Mouse (Mus musculus) heart, postnatal 0 days (tissue): ENCODE data around the gene BC005624. TPM values are rescaled to one million over a fixed set of nuclear protein-coding genes. Genes with fewer than 3 reads are reported as not detected.

Experiments used
- ATAC-seq: fragments of 200-750 bp; cut with Nextera tagmentation; 2 replicates; pipeline ENCODE4 v1.8.0; 2017; ENCODE audit warnings: low read depth, moderate number of reproducible peaks, moderate library complexity; ENCODE audit not compliant: insufficient read depth
- DNase-seq: peaks from one replicate; pipeline ENCODE4 v3.0.0-alpha.2; 2016; ENCODE audit warnings: low spot score
- H3K27ac ChIP-seq: fragments of 300-500 bp; sonication (generic); 2 replicates; pipeline ENCODE4 v1.5.1; 2014; ENCODE audit warnings: low read depth, mild to moderate bottlenecking
- H3K27me3 ChIP-seq: fragments of 300-500 bp; sonication (generic); 2 replicates; pipeline ENCODE4 v1.6.1; 2014; ENCODE audit warnings: low read length, mixed read lengths; ENCODE audit not compliant: control insufficient read depth, insufficient read depth
- H3K36me3 ChIP-seq: fragments of 300-500 bp; sonication (generic); replicated peaks from 2 replicates; pipeline ENCODE4 v1.6.1; 2014; ENCODE audit warnings: low read length, mixed read lengths; ENCODE audit not compliant: control insufficient read depth, insufficient read depth
- H3K4me1 ChIP-seq: fragments of 300-500 bp; sonication (generic); 2 replicates; pipeline ENCODE4 v1.6.1; 2014; ENCODE audit warnings: antibody characterized with exemption; ENCODE audit not compliant: control insufficient read depth, insufficient read depth
- H3K4me2 ChIP-seq: fragments of 300-500 bp; sonication (generic); 2 replicates; pipeline ENCODE4 v1.6.1; 2014; ENCODE audit warnings: low read depth, mild to moderate bottlenecking, low read length, moderate library complexity
- H3K4me3 ChIP-seq: fragments of 300-500 bp; sonication (generic); 2 replicates; pipeline ENCODE4 v1.5.1; 2014; ENCODE audit warnings: low read depth, low read length
- H3K9ac ChIP-seq: fragments of 300-500 bp; sonication (generic); replicated peaks from 2 replicates; pipeline ENCODE4 v1.6.1; 2014; ENCODE audit warnings: low read depth, low read length, mixed read lengths
- H3K9me3 ChIP-seq: fragments of 300-500 bp; sonication (generic); replicated peaks from 2 replicates; pipeline ENCODE4 v1.6.1; 2016; ENCODE audit warnings: low read length; ENCODE audit not compliant: control insufficient read depth
- CTCF ChIP-seq: IDR thresholded peaks from 2 replicates; pipeline ENCODE4 v1.5.1; 2016; ENCODE audit warnings: antibody characterized with exemption, control low read depth, low read depth
- EP300 ChIP-seq: IDR thresholded peaks from 2 replicates; pipeline ENCODE4 v1.6.1; 2016; ENCODE audit warnings: antibody characterized with exemption, low read depth
- WGBS: fragments of 180-500 bp; shearing (Covaris S2); extraction: QIAGEN DNeasy Blood & Tissue Kit; methylation state at CpG from one replicate; pipeline ENCODE4 v1.1.7; 2014; 5-methylcytosine and 5-hydroxymethylcytosine counted together
- polyA plus RNA-seq: library from polyadenylated mRNA; unstranded; fragments of >200 nt; fragmentation: Nextera tagmentation; extraction: Ambion mirVana; gene quantifications from 2 replicates; pipeline ENCODE4 v1.2.1, GENCODE M21; 2015
- total RNA-seq: library from RNA; depleted of rRNA; stranded (reverse); fragments of >200 nt; gene quantifications from 2 replicates; pipeline ENCODE4 v1.2.3, GENCODE M21; 2014; ENCODE audit warnings: low replicate concordance

Gene BC005624
- total and polyA plus RNA-seq, 2 experiments from 2014 or later = 7.6 to 21.1 TPM

GRCm38 (mm10) chr2:30995432-30995996 lies 13.5 kb upstream of the BC005624 start:
- TF ChIP-seq EP300 (no peak; the same call in 1 of the 2 replicates), CTCF (no peak)
- Histone ChIP-seq H3K27me3 (no peaks in the 10 kb centered on the region), H3K4me2 (peak overlapping the region; percentile 70), H3K36me3 (peaks cover 19% of the 10 kb centered on the region), H3K4me3 (peak overlapping the region; percentile 52), H3K27ac (peak overlapping the region; percentile 94), H3K4me1 (peaks cover 3% of the 10 kb centered on the region), H3K9ac (peak overlapping the region; percentile 39), H3K9me3 (no peaks in the 10 kb centered on the region)
- peak; percentile 85 for DNase-seq
- peak; percentile 84 for ATAC-seq
- 28% methylated on average over 11 of the region's 11 CpGs for WGBS

- no peak overlapping the region for H3K9ac ChIP-seq
- H3K27me3 ChIP-seq = no peaks in the 10 kb centered on the region
- DNase-seq = no peak
- H3K27ac ChIP-seq = peak overlapping the region; percentile 94
- H3K4me1 ChIP-seq = peaks cover 3% of the 10 kb centered on the region
- no peaks in the 10 kb centered on the region for H3K9me3 ChIP-seq
- no peak overlapping the region for H3K4me3 ChIP-seq
- no peak overlapping the region for H3K4me2 ChIP-seq
- TF ChIP-seq EP300 (peak; percentile 18; the same call in 1 of the 2 replicates), CTCF (no peak)
- WGBS = 74% methylated on average over 4 of the region's 4 CpGs
- ATAC-seq = no peak
- H3K36me3 ChIP-seq = peaks cover 12% of the 10 kb centered on the region
Observed at GRCm38 (mm10) chr2:30994853-30995252, 12.9 kb upstream of the BC005624 start.

GRCm38 (mm10) chr2:30990221-30990620 lies 8.2 kb upstream of the BC005624 start:
- H3K4me1 ChIP-seq = peaks cover 14% of the 10 kb centered on the region
- H3K9me3 ChIP-seq = no peaks in the 10 kb centered on the region
- H3K4me3 ChIP-seq = no peak overlapping the region
- ATAC-seq = no peak
- no peak overlapping the region for H3K27ac ChIP-seq
- no peaks in the 10 kb centered on the region for H3K36me3 ChIP-seq
- DNase-seq = no peak
- 69% methylated on average over 9 of the region's 9 CpGs for WGBS
- no peak overlapping the region for H3K9ac ChIP-seq
- no peak overlapping the region for H3K4me2 ChIP-seq
- no peak for TF ChIP-seq EP300
- no peak for TF ChIP-seq CTCF
- no peaks in the 10 kb centered on the region for H3K27me3 ChIP-seq

DNA sequence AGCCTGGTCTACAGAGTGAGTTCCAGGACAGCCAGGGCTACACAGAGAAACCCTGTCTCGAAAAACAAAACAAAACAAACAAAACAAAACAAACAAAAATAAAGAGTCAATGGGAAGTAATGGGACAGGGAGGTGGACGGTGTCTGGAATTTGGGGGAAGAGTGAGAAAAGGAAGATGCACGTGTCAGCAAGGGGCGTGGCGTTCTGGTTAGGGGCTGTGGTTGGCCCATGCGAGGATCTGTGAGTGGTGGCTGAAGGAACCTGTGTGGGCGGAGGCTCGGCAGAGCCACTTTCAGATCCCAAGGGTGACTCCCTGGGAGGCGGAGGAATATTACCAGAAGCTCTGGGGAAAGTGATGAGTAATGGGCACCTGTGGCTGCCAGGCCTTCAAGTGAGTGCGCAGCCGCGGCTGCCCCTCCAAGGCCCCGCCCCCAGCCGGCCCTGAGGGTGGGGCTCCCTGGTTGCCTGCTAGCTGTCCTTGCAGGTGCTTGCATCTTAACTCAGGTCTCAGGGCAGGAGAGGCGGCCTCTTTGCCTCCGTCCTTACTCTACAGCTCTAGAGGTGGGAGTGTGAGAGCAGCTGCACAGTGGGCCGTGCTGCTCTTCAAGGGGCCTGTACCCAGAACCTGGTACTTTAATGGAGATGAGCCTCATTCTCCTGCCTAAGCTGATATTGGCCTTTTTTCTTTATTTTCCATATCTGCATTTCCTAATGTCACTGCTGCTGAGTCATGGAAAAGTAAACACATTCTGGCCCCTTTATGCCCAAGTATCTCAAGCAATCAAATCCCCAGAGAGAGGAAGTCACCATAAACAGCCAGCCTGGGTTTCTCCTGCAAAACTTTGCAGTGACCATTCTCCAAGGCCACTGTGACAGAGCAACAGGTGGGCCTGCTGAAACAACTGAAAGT lies 3.4 kb upstream of the BC005624 start:
- H3K4me3 ChIP-seq = no peak overlapping the region
- peaks cover 16% of the 10 kb centered on the region for H3K4me1 ChIP-seq
- no peaks in the 10 kb centered on the region for H3K9me3 ChIP-seq
- peak overlapping the region; percentile 17; the same call in 1 of the 2 replicates for H3K27ac ChIP-seq
- WGBS = 34% methylated on average over 17 of the region's 17 CpGs
- TF ChIP-seq CTCF (no peak), EP300 (no peak)
- H3K36me3 ChIP-seq = no peaks in the 10 kb centered on the region
- peak overlapping the region; percentile 4; the same call in 1 of the 2 replicates for H3K4me2 ChIP-seq
- no peak for DNase-seq
- no peak overlapping the region for H3K9ac ChIP-seq
- ATAC-seq = no peak
- H3K27me3 ChIP-seq = no peaks in the 10 kb centered on the region

GRCm38 (mm10) chr2:30983024-30983423 lies 1.0 kb upstream of the BC005624 start:
- 0 out of 2 replicates have a peak overlapping the region, but pooled peaks have one; percentile 53 for H3K27ac ChIP-seq
- peak overlapping the region; percentile 68 for H3K4me3 ChIP-seq
- TF ChIP-seq CTCF (no peak), EP300 (no peak)
- peak overlapping the region; percentile 73 for H3K4me2 ChIP-seq
- H3K9me3 ChIP-seq = no peaks in the 10 kb centered on the region
- H3K36me3 ChIP-seq = peaks cover 14% of the 10 kb centered on the region
- ATAC-seq = no peak
- WGBS = 41% methylated on average over 7 of the region's 7 CpGs
- DNase-seq = no peak
- peaks cover 16% of the 10 kb centered on the region for H3K4me1 ChIP-seq
- H3K27me3 ChIP-seq = no peaks in the 10 kb centered on the region
- no peak overlapping the region for H3K9ac ChIP-seq
